Mouse (Mus musculus) midbrain, postnatal 0 days (tissue): ENCODE measurements around the gene Clstn2. TPM values are rescaled to one million over a fixed set of nuclear protein-coding genes. Genes with fewer than 3 reads are reported as not detected.
A peak's percentile ranks its signal among the peaks of the same experiment; 100 is the strongest.

ENCODE experiments used
- ATAC-seq: fragments of 200-750 bp; cut with Nextera tagmentation; 2 replicates; pipeline ENCODE4 v1.8.0; 2017; ENCODE audit warnings: moderate number of reproducible peaks, mild to moderate bottlenecking, moderate TSS enrichment, moderate library complexity; ENCODE audit not compliant: low FRiP score
- DNase-seq: peaks from one replicate; pipeline ENCODE4 v3.0.0-alpha.2; 2015; ENCODE audit warnings: low spot score
- H3K27ac ChIP-seq: fragments of 300-500 bp; sonication (generic); 2 replicates; pipeline ENCODE4 v1.5.1; 2014; ENCODE audit warnings: low read depth, mild to moderate bottlenecking, low read length, mixed read lengths
- H3K27me3 ChIP-seq: fragments of 300-500 bp; sonication (generic); 2 replicates; pipeline ENCODE4 v1.6.1; 2014; ENCODE audit warnings: low read length, control low read depth, mixed read lengths; ENCODE audit not compliant: insufficient read depth
- H3K36me3 ChIP-seq: fragments of 300-500 bp; sonication (generic); 2 replicates; pipeline ENCODE4 v1.6.1; 2014; ENCODE audit warnings: low read length, control low read depth, mixed read lengths; ENCODE audit not compliant: insufficient read depth
- H3K4me1 ChIP-seq: fragments of 300-500 bp; sonication (generic); 2 replicates; pipeline ENCODE4 v1.6.1; 2014; ENCODE audit warnings: mild to moderate bottlenecking, control low read depth, antibody characterized with exemption, low read length, mixed read lengths; ENCODE audit not compliant: insufficient read depth
- H3K4me2 ChIP-seq: fragments of 300-500 bp; sonication (generic); 2 replicates; pipeline ENCODE4 v1.6.1; 2014; ENCODE audit warnings: low read depth, mild to moderate bottlenecking, low read length, mixed read lengths; ENCODE audit not compliant: poor library complexity, severe bottlenecking
- H3K4me3 ChIP-seq: fragments of 300-500 bp; sonication (generic); 2 replicates; pipeline ENCODE4 v1.5.1; 2014; ENCODE audit warnings: low read depth, mild to moderate bottlenecking, low read length, moderate library complexity
- H3K9ac ChIP-seq: fragments of 300-500 bp; sonication (generic); replicated peaks from 2 replicates; pipeline ENCODE4 v1.6.1; 2014; ENCODE audit warnings: mild to moderate bottlenecking, low read length, moderate library complexity, mixed read lengths; ENCODE audit not compliant: poor library complexity, severe bottlenecking
- H3K9me3 ChIP-seq: fragments of 300-500 bp; sonication (generic); 2 replicates; pipeline ENCODE4 v1.6.1; 2016; ENCODE audit warnings: low read length, control low read depth
- CTCF ChIP-seq: IDR thresholded peaks from 2 replicates; pipeline ENCODE4 v1.5.1; 2016; ENCODE audit warnings: antibody characterized with exemption, mild to moderate bottlenecking
- WGBS: fragments of 180-500 bp; shearing (Covaris S2); extraction: QIAGEN DNeasy Blood & Tissue Kit; methylation state at CpG from one replicate; pipeline ENCODE4 v1.1.7; 2014; 5-methylcytosine and 5-hydroxymethylcytosine counted together
- polyA plus RNA-seq: library from polyadenylated mRNA; unstranded; fragments of >200 nt; fragmentation: Nextera tagmentation; extraction: Ambion mirVana; gene quantifications from 2 replicates; pipeline ENCODE4 v1.2.1, GENCODE M21; 2015
- total RNA-seq: library from RNA; depleted of rRNA; stranded (reverse); fragments of >200 nt; gene quantifications from 2 replicates; pipeline ENCODE4 v1.2.3, GENCODE M21; 2014

Gene Clstn2
- total and polyA plus RNA-seq, 2 experiments from 2014 or later = 9.2 to 45.7 TPM

DNA sequence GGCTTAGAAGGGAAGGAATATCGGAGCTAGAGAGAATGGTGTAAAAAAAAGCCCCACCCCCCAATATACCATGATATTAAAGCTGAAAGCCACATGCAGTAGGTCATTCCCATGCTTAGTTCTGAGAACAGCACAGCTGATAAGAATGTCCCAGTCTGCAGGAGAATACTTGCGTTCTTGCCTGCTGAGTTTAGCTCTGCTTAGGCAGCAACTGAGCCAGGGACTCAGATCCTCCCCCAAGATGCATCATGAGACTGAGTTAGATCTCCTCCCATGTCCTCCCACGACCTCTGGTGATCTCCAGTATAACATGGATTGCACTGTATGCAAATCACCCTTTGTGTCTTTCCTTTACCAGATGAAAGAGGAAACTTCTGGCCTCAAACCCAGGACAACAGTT, 219.8 kb downstream of the Clstn2 start:
- H3K9me3 ChIP-seq = no peaks in the 10 kb centered on the region
- no peak overlapping the region for H3K9ac ChIP-seq
- no peak overlapping the region for H3K27ac ChIP-seq
- no peak for TF ChIP-seq CTCF
- 54% methylated on average over 3 of the region's 3 CpGs for WGBS
- H3K4me2 ChIP-seq = no peak overlapping the region
- ATAC-seq (no peak), DNase-seq (no peak)
- no peaks in the 10 kb centered on the region for H3K4me1 ChIP-seq
- H3K27me3 ChIP-seq = no peaks in the 10 kb centered on the region
- no peak overlapping the region for H3K4me3 ChIP-seq
- H3K36me3 ChIP-seq = no peaks in the 10 kb centered on the region

DNA sequence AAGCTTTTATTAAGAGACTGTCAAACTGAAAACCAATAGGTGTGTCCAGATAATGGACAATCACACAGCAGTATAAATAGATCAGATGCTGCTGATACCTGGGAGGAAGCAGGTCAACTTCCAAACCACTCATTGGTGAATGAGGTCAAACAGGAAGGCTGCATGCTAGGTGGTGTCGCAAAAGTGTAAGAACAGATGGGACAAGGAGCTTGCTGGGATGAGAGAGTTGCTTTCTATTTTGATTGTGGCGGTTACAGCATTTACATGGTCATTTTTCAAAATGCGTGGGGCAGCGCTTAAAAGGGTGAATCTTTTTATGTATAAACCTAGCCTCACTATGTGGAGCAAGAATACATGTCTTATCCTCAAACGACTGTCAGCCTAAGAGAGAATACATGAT, 225.9 kb downstream of the Clstn2 start:
- Histone ChIP-seq H3K9ac (no peak overlapping the region), H3K4me2 (no peak overlapping the region), H3K36me3 (no peaks in the 10 kb centered on the region), H3K4me3 (no peak overlapping the region), H3K27ac (no peak overlapping the region), H3K4me1 (no peaks in the 10 kb centered on the region), H3K27me3 (no peaks in the 10 kb centered on the region), H3K9me3 (no peaks in the 10 kb centered on the region)
- no peak for DNase-seq
- TF ChIP-seq CTCF = no peak
- 83% methylated on average over 5 of the region's 5 CpGs for WGBS
- ATAC-seq = no peak

GRCm38 (mm10) chr9:97793661-97794060, 239.3 kb downstream of the Clstn2 start:
- no peak overlapping the region for H3K4me2 ChIP-seq
- ATAC-seq (no peak), DNase-seq (peak; percentile 24)
- WGBS = 59% methylated on average over 8 of the region's 8 CpGs
- H3K27me3 ChIP-seq = no peaks in the 10 kb centered on the region
- H3K9me3 ChIP-seq = no peaks in the 10 kb centered on the region
- no peaks in the 10 kb centered on the region for H3K4me1 ChIP-seq
- no peak overlapping the region for H3K27ac ChIP-seq
- no peaks in the 10 kb centered on the region for H3K36me3 ChIP-seq
- no peak for TF ChIP-seq CTCF
- no peak overlapping the region for H3K9ac ChIP-seq
- H3K4me3 ChIP-seq = no peak overlapping the region

GRCm38 (mm10) chr9:97788151-97788670, 244.8 kb downstream of the Clstn2 start:
- no peak for TF ChIP-seq CTCF
- DNase-seq (no peak), ATAC-seq (no peak)
- no peak overlapping the region for H3K9ac ChIP-seq
- H3K4me2 ChIP-seq = no peak overlapping the region
- H3K36me3 ChIP-seq = no peaks in the 10 kb centered on the region
- H3K27me3 ChIP-seq = no peaks in the 10 kb centered on the region
- 87% methylated on average over 5 of the region's 5 CpGs for WGBS
- H3K27ac ChIP-seq = no peak overlapping the region
- H3K4me3 ChIP-seq = no peak overlapping the region
- H3K4me1 ChIP-seq = no peaks in the 10 kb centered on the region
- no peaks in the 10 kb centered on the region for H3K9me3 ChIP-seq

GRCm38 (mm10) chr9:97780032-97780616, 252.9 kb downstream of the Clstn2 start:
- 80% methylated on average over 5 of the region's 5 CpGs for WGBS
- ATAC-seq (no peak), DNase-seq (no peak)

DNA sequence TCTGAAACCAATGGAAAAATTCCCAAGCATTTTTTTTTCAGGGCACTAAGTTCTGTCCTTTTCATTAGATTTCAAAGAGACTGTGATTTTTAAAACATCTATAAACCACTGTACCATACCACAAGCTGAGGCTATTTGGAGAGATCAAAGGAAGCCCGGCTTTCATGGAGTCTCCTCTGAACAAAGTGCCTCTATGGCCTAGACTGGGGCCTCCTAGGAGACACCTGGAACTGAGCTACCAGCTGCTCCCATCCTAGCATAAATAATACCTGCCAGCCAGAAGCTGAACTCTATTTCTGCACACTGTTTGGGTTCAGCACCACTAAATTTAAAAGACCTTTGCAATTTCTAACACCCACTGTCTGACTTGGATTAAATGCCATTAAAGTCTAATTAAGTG, 257.2 kb downstream of the Clstn2 start:
- ATAC-seq (no peak), DNase-seq (no peak)
- Histone ChIP-seq H3K4me3 (no peak overlapping the region), H3K9me3 (no peaks in the 10 kb centered on the region), H3K27ac (no peak overlapping the region), H3K9ac (no peak overlapping the region), H3K4me2 (no peak overlapping the region), H3K36me3 (no peaks in the 10 kb centered on the region), H3K4me1 (no peaks in the 10 kb centered on the region), H3K27me3 (no peaks in the 10 kb centered on the region)
- TF ChIP-seq CTCF = no peak
- 78% methylated on average over 1 of the region's 1 CpGs for WGBS

More at GRCm38 (mm10) chr9:97780032-97780616, 252.9 kb downstream of the Clstn2 start:
- TF ChIP-seq CTCF = no peak
- H3K4me1 ChIP-seq = no peaks in the 10 kb centered on the region
- no peaks in the 10 kb centered on the region for H3K27me3 ChIP-seq
- H3K4me2 ChIP-seq = no peak overlapping the region
- H3K27ac ChIP-seq = no peak overlapping the region
- H3K9me3 ChIP-seq = no peaks in the 10 kb centered on the region
- H3K9ac ChIP-seq = no peak overlapping the region
- H3K36me3 ChIP-seq = no peaks in the 10 kb centered on the region
- no peak overlapping the region for H3K4me3 ChIP-seq
